Mouse (Mus musculus) gonadal fat pad, adult 2 months (tissue): Measurements from ENCODE around the gene Rnd2. TPM values are rescaled to one million over a fixed set of nuclear protein-coding genes. Genes with fewer than 3 reads are reported as not detected.
"Not testable (repeated sequence)": the region's sequence is repeated elsewhere in the genome, so short reads cannot be mapped to it uniquely, and the experiment has no call there.

ENCODE experiments used
- DNase-seq: peaks from one replicate; pipeline ENCODE4 v3.0.0-alpha.2; 2012; ENCODE audit warnings: low read depth
- polyA plus RNA-seq: library from polyadenylated mRNA; depleted of rRNA; stranded (reverse); fragments of >200 nt; gene quantifications from 2 replicates; pipeline ENCODE4 v1.2.3, GENCODE M21; 2012; rRNA removed

Gene Rnd2
- polyA plus RNA-seq, result 16.3 and 21.6 TPM in 2 replicates

- DNase-seq, result no peak
Observed at GRCm38 (mm10) chr11:101464211-101465100, at the start of gene Rnd2. Gene Rnd2 (plus strand): TSS chr11:101464999.

GRCm38 (mm10) chr11:101415306-101415705, 49.5 kb upstream of the Rnd2 start:
- no peak for DNase-seq

GRCm38 (mm10) chr11:101416433-101417100, 48.2 kb upstream of the Rnd2 start:
- no peak for DNase-seq

- no peak for DNase-seq
Observed at GRCm38 (mm10) chr11:101417101-101417855, 47.5 kb upstream of the Rnd2 start, which contains the start of gene Aarsd1. Gene Aarsd1 (minus strand): TSS chr11:101417615.

- no peak for DNase-seq
Observed at GRCm38 (mm10) chr11:101418991-101419390, 45.8 kb upstream of the Rnd2 start.

- no peak for DNase-seq
Observed at GRCm38 (mm10) chr11:101419610-101420009, 45.2 kb upstream of the Rnd2 start.

- DNase-seq, result no peak
Observed at GRCm38 (mm10) chr11:101420148-101420547, 44.7 kb upstream of the Rnd2 start.

GRCm38 (mm10) chr11:101424105-101424851, 40.5 kb upstream of the Rnd2 start, which contains the start of gene Gm27029:
Gene Gm27029 (minus strand): TSS chr11:101424796.
- DNase-seq, result no peak

GRCm38 (mm10) chr11:101424925-101425813, 39.6 kb upstream of the Rnd2 start, which contains the start of the genes Rundc1 and Ptges3l:
Gene Rundc1 (plus strand): TSS chr11:101425085.
Gene Ptges3l (minus strand): TSS chr11:101425333.
- DNase-seq, result no peak

GRCm38 (mm10) chr11:101426165-101426564, 38.6 kb upstream of the Rnd2 start:
- no peak for DNase-seq

- no peak for DNase-seq
Observed at GRCm38 (mm10) chr11:101431327-101431726, 33.5 kb upstream of the Rnd2 start.

GRCm38 (mm10) chr11:101433396-101433795, 31.4 kb upstream of the Rnd2 start:
- no peak for DNase-seq

GRCm38 (mm10) chr11:101435831-101436230, 29.0 kb upstream of the Rnd2 start:
- DNase-seq, result no peak

- no peak for DNase-seq
Observed at GRCm38 (mm10) chr11:101436916-101437315, 27.9 kb upstream of the Rnd2 start.

- DNase-seq, result not testable (repeated sequence)
Observed at GRCm38 (mm10) chr11:101438006-101438405, 26.8 kb upstream of the Rnd2 start.

- DNase-seq, result not testable (repeated sequence)
Observed at GRCm38 (mm10) chr11:101441450-101442126, 23.2 kb upstream of the Rnd2 start.

- peak; percentile 97 for DNase-seq
Observed at GRCm38 (mm10) chr11:101442127-101442693, 22.6 kb upstream of the Rnd2 start, which contains the start of gene Rpl27. Gene Rpl27 (plus strand): TSS chr11:101442298.

- no peak for DNase-seq
Observed at GRCm38 (mm10) chr11:101442760-101443159, 22.0 kb upstream of the Rnd2 start.

- no peak for DNase-seq
Observed at GRCm38 (mm10) chr11:101446319-101446718, 18.5 kb upstream of the Rnd2 start.
